Mouse (Mus musculus) limb, embryonic 12.5 days (tissue): ENCODE measurements at regions not wholly inside any gene's neighbourhood (a gene's known extent, or its start where the extent isn't known, plus 50 kb on each side); places are given as distances from the start of the nearest gene placed in this dataset.

Experiments used
- ATAC-seq: fragments of 200-750 bp; cut with Nextera tagmentation; 2 replicates; pipeline ENCODE4 v1.8.0; 2017; ENCODE audit warnings: low read depth, moderate TSS enrichment; ENCODE audit not compliant: insufficient number of reproducible peaks, insufficient read depth, low FRiP score, low TSS enrichment
- H3K27ac ChIP-seq: fragments of 300-500 bp; sonication (generic); 2 replicates; pipeline ENCODE4 v1.5.1; 2016; ENCODE audit warnings: mild to moderate bottlenecking, moderate library complexity
- H3K27me3 ChIP-seq: fragments of 300-500 bp; sonication (generic); 2 replicates; pipeline ENCODE4 v1.6.1; 2016; ENCODE audit warnings: mild to moderate bottlenecking, moderate library complexity
- H3K36me3 ChIP-seq: fragments of 300-500 bp; sonication (generic); 2 replicates; pipeline ENCODE4 v1.6.1; 2016; ENCODE audit warnings: mild to moderate bottlenecking, moderate library complexity
- H3K4me1 ChIP-seq: fragments of 300-500 bp; sonication (generic); replicated peaks from 2 replicates; pipeline ENCODE4 v1.6.1; 2016
- H3K4me2 ChIP-seq: fragments of 300-500 bp; sonication (generic); 2 replicates; pipeline ENCODE4 v1.6.1; 2016; ENCODE audit warnings: mild to moderate bottlenecking, moderate library complexity
- H3K4me3 ChIP-seq: fragments of 300-500 bp; sonication (generic); replicated peaks from 2 replicates; pipeline ENCODE4 v1.5.1; 2016; ENCODE audit warnings: mild to moderate bottlenecking
- H3K9ac ChIP-seq: fragments of 300-500 bp; sonication (generic); replicated peaks from 2 replicates; pipeline ENCODE4 v1.6.1; 2016; ENCODE audit warnings: mild to moderate bottlenecking, moderate library complexity
- H3K9me3 ChIP-seq: fragments of 300-500 bp; sonication (generic); 2 replicates; pipeline ENCODE4 v1.6.1; 2016; ENCODE audit warnings: mild to moderate bottlenecking, moderate library complexity
- WGBS: fragments of 180-500 bp; shearing (Covaris S2); methylation state at CpG from one replicate; pipeline ENCODE4 v1.1.7; 2016; 5-methylcytosine and 5-hydroxymethylcytosine counted together

DNA sequence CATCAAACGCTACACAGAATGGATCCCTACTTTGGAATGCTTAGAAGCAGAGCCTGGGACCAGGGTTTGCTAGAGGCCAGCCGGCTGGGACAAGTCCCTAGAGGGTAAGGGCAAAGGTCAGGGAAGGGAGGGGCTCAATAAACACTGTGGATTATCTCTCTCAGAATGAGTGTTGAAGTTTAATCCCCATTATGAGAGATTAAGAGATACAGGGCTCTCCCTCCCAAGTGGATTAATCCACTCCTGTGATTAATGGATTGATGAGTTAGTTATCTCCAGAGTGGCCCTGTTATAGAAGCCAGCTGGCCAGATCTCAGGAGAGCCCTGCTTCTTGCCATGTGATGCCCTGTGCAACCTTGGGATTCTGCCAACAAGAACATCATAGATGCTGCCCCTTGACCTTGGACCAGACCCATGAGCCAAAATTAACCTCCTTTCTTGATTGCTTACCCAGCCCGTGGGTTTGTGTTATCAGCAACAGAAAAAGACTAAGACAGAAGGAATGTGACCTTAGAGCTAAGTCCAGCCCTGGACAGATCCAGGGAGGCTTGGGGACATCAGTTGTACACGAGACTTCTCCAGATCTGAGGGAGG lies 119.6 kb upstream of the Slc22a12 start:
- Histone ChIP-seq H3K36me3 (no peaks in the 10 kb centered on the region), H3K4me1 (no peaks in the 10 kb centered on the region), H3K9ac (no peak overlapping the region), H3K27me3 (peaks cover 24% of the 10 kb centered on the region), H3K27ac (no peak overlapping the region), H3K4me3 (no peak overlapping the region), H3K4me2 (no peak overlapping the region), H3K9me3 (no peaks in the 10 kb centered on the region)
- no peak for ATAC-seq
- WGBS, result 27% methylated on average over 4 of the region's 4 CpGs

GRCm38 (mm10) chr19:6661508-6661871 lies 118.7 kb upstream of the Slc22a12 start:
- Histone ChIP-seq H3K36me3 (no peaks in the 10 kb centered on the region), H3K9ac (no peak overlapping the region), H3K9me3 (peaks cover 3% of the 10 kb centered on the region; the same call in 1 of the 2 replicates), H3K4me1 (no peaks in the 10 kb centered on the region), H3K4me2 (no peak overlapping the region), H3K4me3 (no peak overlapping the region), H3K27me3 (peaks cover 24% of the 10 kb centered on the region), H3K27ac (no peak overlapping the region)
- 48% methylated on average over 2 of the region's 2 CpGs for WGBS
- no peak for ATAC-seq

- Histone ChIP-seq H3K27ac (no peak overlapping the region), H3K36me3 (no peaks in the 10 kb centered on the region), H3K4me2 (no peak overlapping the region), H3K9me3 (peaks cover 3% of the 10 kb centered on the region; the same call in 1 of the 2 replicates), H3K4me3 (no peak overlapping the region), H3K27me3 (peaks cover 24% of the 10 kb centered on the region), H3K9ac (no peak overlapping the region), H3K4me1 (no peaks in the 10 kb centered on the region)
- WGBS, result 26% methylated on average over 8 of the region's 8 CpGs
- no peak for ATAC-seq
Observed at GRCm38 (mm10) chr19:6660723-6661507, 118.1 kb upstream of the Slc22a12 start.

GRCm38 (mm10) chr19:6660157-6660556 lies 117.3 kb upstream of the Slc22a12 start:
- ATAC-seq, result no peak
- H3K27ac ChIP-seq, result no peak overlapping the region

GRCm38 (mm10) chr19:6654550-6654949 lies 111.7 kb upstream of the Slc22a12 start:
- no peak for ATAC-seq
- Histone ChIP-seq H3K9me3 (peaks cover 3% of the 10 kb centered on the region; the same call in 1 of the 2 replicates), H3K4me3 (no peak overlapping the region), H3K9ac (no peak overlapping the region), H3K36me3 (no peaks in the 10 kb centered on the region), H3K4me1 (no peaks in the 10 kb centered on the region), H3K4me2 (no peak overlapping the region), H3K27me3 (no peaks in the 10 kb centered on the region), H3K27ac (no peak overlapping the region)
- WGBS, result 91% methylated on average over 5 of the region's 5 CpGs

More at GRCm38 (mm10) chr19:6660157-6660556, 117.3 kb upstream of the Slc22a12 start:
- Histone ChIP-seq H3K36me3 (no peaks in the 10 kb centered on the region), H3K4me1 (no peaks in the 10 kb centered on the region), H3K4me2 (no peak overlapping the region), H3K4me3 (no peak overlapping the region), H3K9ac (no peak overlapping the region), H3K9me3 (peaks cover 3% of the 10 kb centered on the region; the same call in 1 of the 2 replicates), H3K27me3 (peaks cover 24% of the 10 kb centered on the region)
- 80% methylated on average over 8 of the region's 8 CpGs for WGBS

- WGBS, result 81% methylated on average over 4 of the region's 4 CpGs
- Histone ChIP-seq H3K9me3 (peaks cover 3% of the 10 kb centered on the region; the same call in 1 of the 2 replicates), H3K27ac (no peak overlapping the region), H3K9ac (no peak overlapping the region), H3K36me3 (no peaks in the 10 kb centered on the region), H3K4me2 (no peak overlapping the region), H3K27me3 (no peaks in the 10 kb centered on the region), H3K4me3 (no peak overlapping the region), H3K4me1 (no peaks in the 10 kb centered on the region)
- no peak for ATAC-seq
Observed at GRCm38 (mm10) chr19:6652775-6653174, 109.9 kb upstream of the Slc22a12 start.

GRCm38 (mm10) chr19:6651192-6651591 lies 108.4 kb upstream of the Slc22a12 start:
- no peak overlapping the region for H3K4me2 ChIP-seq
- peaks cover 4% of the 10 kb centered on the region; the same call in 1 of the 2 replicates for H3K9me3 ChIP-seq
- ATAC-seq, result no peak
- H3K27ac ChIP-seq, result no peak overlapping the region
- H3K4me1 ChIP-seq, result no peaks in the 10 kb centered on the region
- no peak overlapping the region for H3K4me3 ChIP-seq
- H3K27me3 ChIP-seq, result no peaks in the 10 kb centered on the region
- H3K36me3 ChIP-seq, result no peaks in the 10 kb centered on the region
- no peak overlapping the region for H3K9ac ChIP-seq
- 71% methylated on average over 5 of the region's 5 CpGs for WGBS

GRCm38 (mm10) chr19:6649885-6650284 lies 107.1 kb upstream of the Slc22a12 start:
- Histone ChIP-seq H3K4me1 (no peaks in the 10 kb centered on the region), H3K9ac (no peak overlapping the region), H3K9me3 (peaks cover 4% of the 10 kb centered on the region; the same call in 1 of the 2 replicates), H3K27me3 (no peaks in the 10 kb centered on the region), H3K4me2 (no peak overlapping the region), H3K36me3 (no peaks in the 10 kb centered on the region), H3K4me3 (no peak overlapping the region), H3K27ac (no peak overlapping the region)
- WGBS, result 79% methylated on average over 4 of the region's 4 CpGs
- ATAC-seq, result no peak

- H3K4me3 ChIP-seq, result no peak overlapping the region
- H3K4me1 ChIP-seq, result no peaks in the 10 kb centered on the region
- H3K27me3 ChIP-seq, result peaks cover 9% of the 10 kb centered on the region
- ATAC-seq, result no peak
- no peaks in the 10 kb centered on the region for H3K36me3 ChIP-seq
- WGBS, result 89% methylated on average over 4 of the region's 4 CpGs
- no peak overlapping the region for H3K4me2 ChIP-seq
- H3K9ac ChIP-seq, result no peak overlapping the region
- peaks cover 4% of the 10 kb centered on the region; the same call in 1 of the 2 replicates for H3K9me3 ChIP-seq
- H3K27ac ChIP-seq, result no peak overlapping the region
Observed at GRCm38 (mm10) chr19:6647686-6648085, 104.9 kb upstream of the Slc22a12 start.

DNA sequence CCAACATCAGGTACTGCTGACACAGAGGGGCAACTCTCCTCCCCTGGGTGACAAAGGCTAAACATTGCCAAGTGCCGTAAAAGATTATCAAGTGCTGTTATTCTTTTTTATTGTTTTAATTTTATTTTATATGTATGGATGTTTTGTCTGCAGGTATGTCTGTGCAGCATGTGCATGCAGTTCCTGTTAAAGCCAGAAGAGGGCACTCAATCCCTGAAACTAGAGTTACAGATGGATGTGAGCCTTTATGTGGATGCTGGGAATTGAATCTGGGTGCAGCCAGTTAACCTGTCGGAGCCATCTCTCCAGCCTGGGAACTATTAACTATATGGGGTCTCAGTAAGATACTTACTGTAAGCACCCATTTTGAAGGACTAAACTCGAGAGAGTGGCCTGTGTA lies 104.4 kb upstream of the Slc22a12 start:
- Histone ChIP-seq H3K4me1 (no peaks in the 10 kb centered on the region), H3K27me3 (peaks cover 14% of the 10 kb centered on the region), H3K4me2 (no peak overlapping the region), H3K9ac (no peak overlapping the region), H3K9me3 (peaks cover 4% of the 10 kb centered on the region; the same call in 1 of the 2 replicates), H3K27ac (no peak overlapping the region), H3K36me3 (no peaks in the 10 kb centered on the region), H3K4me3 (no peak overlapping the region)
- 87% methylated on average over 3 of the region's 3 CpGs for WGBS
- ATAC-seq, result no peak

- Histone ChIP-seq H3K27ac (no peak overlapping the region), H3K9me3 (peaks cover 4% of the 10 kb centered on the region; the same call in 1 of the 2 replicates), H3K4me2 (no peak overlapping the region), H3K4me3 (no peak overlapping the region), H3K27me3 (peaks cover 23% of the 10 kb centered on the region), H3K36me3 (no peaks in the 10 kb centered on the region), H3K9ac (no peak overlapping the region), H3K4me1 (no peaks in the 10 kb centered on the region)
- 84% methylated on average over 6 of the region's 6 CpGs for WGBS
- no peak for ATAC-seq
Observed at GRCm38 (mm10) chr19:6645912-6646311, 103.1 kb upstream of the Slc22a12 start.
